In the genomic region with DNA sequence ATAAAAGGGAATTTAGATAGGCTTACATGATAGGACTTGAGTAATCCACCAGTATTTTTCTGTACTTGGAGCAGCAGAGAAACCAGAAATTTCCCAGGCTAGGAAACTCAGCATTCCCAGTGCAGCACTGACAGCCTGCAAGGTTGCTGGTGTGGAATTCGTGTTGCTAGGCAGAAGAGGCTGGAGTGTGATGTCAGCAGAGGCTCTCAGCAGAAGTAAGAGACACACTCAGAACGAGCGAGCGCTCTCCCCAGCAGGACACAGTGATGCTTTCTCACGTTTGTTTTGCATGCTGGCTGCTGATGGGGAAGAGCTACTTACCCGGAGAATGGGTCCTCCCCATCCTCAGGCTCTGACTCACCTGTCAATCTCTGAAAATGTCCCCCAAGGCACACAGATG, we compare ENCODE assay signal across 15 mouse cellular contexts.
A peak's percentile ranks its signal among the peaks of the same experiment; 100 is the strongest.
DNase-seq lines count a peak whose midpoint lies in the region; ATAC-seq and TF ChIP-seq lines count a peak whose summit lies in the region.
"Had no signal": no experiment of that assay in that cellular context is flagged by ENCODE, and none has a peak within 500 bp of the region (broad histone marks: within the 10 kb centered on the region; RNA-seq: fewer than 3 reads in every experiment).

No protein-coding gene starts in this region.

- H3K27me3 ChIP-seq in heart, embryonic 10.5 days (ENCODE audit: insufficient read depth, poor library complexity, severe bottlenecking) = no peaks in the 10 kb centered on the region
- H3K27me3 ChIP-seq: heart, embryonic 15.5 days; lung, embryonic 15.5 days had no signal

- no peaks in the 10 kb centered on the region for H3K9me3 ChIP-seq in heart, embryonic 10.5 days
- H3K9me3 ChIP-seq: heart, embryonic 15.5 days; lung, embryonic 15.5 days had no signal

- intact Hi-C loops in heart, postnatal 36 days (cut with DNase I) = no loop called here
- intact Hi-C loops in left cerebral cortex, adult 2 months (cut with DNase I) = no loop called here

- no peaks in the 10 kb centered on the region for H3K36me3 ChIP-seq in heart, embryonic 10.5 days
- H3K36me3 ChIP-seq: heart, embryonic 15.5 days; lung, embryonic 15.5 days had no signal

- H3K4me1 ChIP-seq in heart, embryonic 10.5 days = peaks cover 4% of the 10 kb centered on the region; the same call in 1 of the 2 replicates
- H3K4me1 ChIP-seq: heart, embryonic 15.5 days; lung, embryonic 15.5 days had no signal

- no peak overlapping the region for H3K27ac ChIP-seq in heart, embryonic 10.5 days
- peak overlapping the region; percentile 69 for H3K27ac ChIP-seq in left cerebral cortex, adult 2 months
- H3K27ac ChIP-seq: heart, embryonic 15.5 days; kidney, postnatal 0 days; lung, embryonic 15.5 days had no signal

- 21% methylated on average over 6 of the region's 6 CpGs for WGBS in heart, embryonic 10.5 days

- no peak for TF ChIP-seq CTCF in left cerebral cortex, adult 2 months (IDR thresholded peaks at IDR 0.05)

- peak; percentile 79 for DNase-seq in heart, embryonic 10.5 days (ENCODE audit: low spot score)
- no peak for DNase-seq in heart, postnatal 36 days
- peak; percentile 28 to 32 for DNase-seq in left cerebral cortex, adult 2 months (ENCODE audit: extremely low spot score in 1 of 2, low spot score in 2 of 2)
- DNase-seq in left cerebral cortex, adult 11 months (ENCODE audit: low spot score) = no peak
- peak; percentile 21 to 37 for DNase-seq in frontal cortex, postnatal 10 days (ENCODE audit: low spot score in 2 of 2)
- DNase-seq in right cerebral cortex, postnatal 14 days = peak; percentile 16
- no peak for DNase-seq in lung, postnatal 10 days
- DNase-seq: cerebellum, adult 18-20 months; embryo, embryonic 11 days; gastrocnemius, postnatal 14 days had no signal

- ATAC-seq in cerebellum, adult (ENCODE audit: insufficient number of reproducible peaks, low FRiP score, low TSS enrichment) = no peak

- peak overlapping the region; percentile 18; the same call in 1 of the 2 replicates for H3K4me3 ChIP-seq in heart, embryonic 10.5 days
- peak overlapping the region; percentile 19; the same call in 1 of the 2 replicates for H3K4me3 ChIP-seq in left cerebral cortex, adult 2 months
- H3K4me3 ChIP-seq: heart, embryonic 15.5 days; lung, embryonic 15.5 days; megakaryocyte, embryonic 14.5 days had no signal

Comparison
In these comparisons a context has a peak if more than half of its experiments do, and no peak if none do; other contexts are left out.
1. DNase-seq: peak in heart, embryonic 10.5 days (single experiment), left cerebral cortex, adult 2 months (2 of 2), frontal cortex, postnatal 10 days (2 of 2) and right cerebral cortex, postnatal 14 days (single experiment); none in heart, postnatal 36 days (0 of 2), left cerebral cortex, adult 11 months (single experiment) and lung, postnatal 10 days (single experiment).